Mouse (Mus musculus) heart, adult 9 months (tissue): Measurements from ENCODE around the gene Lhfpl5.

Experiments used
- DNase-seq, 2 experiments: peaks; one replicate each; pipeline ENCODE4 v3.0.0; 2022; ENCODE audit warnings: low spot score in 2 of 2

Gene Lhfpl5

DNA sequence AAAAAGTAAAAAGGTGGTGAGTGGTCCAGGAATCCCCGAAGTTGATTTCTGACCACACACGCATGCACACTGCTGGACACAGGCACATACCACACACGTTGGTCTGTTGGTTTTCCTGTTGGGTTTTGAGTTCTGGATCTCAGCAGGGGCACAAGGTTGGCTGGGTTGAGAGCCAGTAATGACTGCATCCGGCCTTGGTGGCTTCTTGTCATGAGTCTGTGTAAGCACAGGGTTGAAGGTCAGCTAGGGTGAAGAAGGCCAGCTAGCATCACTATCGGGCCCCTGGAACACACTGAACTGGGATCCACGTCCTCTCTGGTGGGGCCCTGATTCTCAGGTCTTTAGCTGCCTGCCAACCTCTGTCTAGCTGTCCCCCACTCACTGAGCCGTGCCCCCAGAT, 2.9 kb upstream of the Lhfpl5 start:
- DNase-seq = no peak

DNA sequence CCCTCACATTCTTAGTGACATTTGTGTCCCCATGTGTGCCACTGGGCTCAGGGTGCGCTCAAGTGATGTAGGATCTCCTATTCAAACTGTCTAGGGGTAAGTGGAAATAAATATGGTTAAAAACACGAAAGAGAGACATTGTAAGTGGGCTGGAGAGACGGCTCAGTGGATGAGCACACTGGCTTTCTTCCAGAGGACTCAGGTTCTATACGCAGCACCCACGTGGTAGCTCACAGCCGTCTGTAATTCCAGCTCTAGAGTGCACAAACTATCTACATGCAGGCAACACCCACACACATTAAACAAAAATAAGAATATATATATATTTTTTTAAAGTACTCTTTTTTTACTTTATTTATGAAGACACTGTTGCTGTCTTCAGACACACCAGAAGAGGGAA, 2.5 kb upstream of the Lhfpl5 start:
- DNase-seq = no peak

DNA sequence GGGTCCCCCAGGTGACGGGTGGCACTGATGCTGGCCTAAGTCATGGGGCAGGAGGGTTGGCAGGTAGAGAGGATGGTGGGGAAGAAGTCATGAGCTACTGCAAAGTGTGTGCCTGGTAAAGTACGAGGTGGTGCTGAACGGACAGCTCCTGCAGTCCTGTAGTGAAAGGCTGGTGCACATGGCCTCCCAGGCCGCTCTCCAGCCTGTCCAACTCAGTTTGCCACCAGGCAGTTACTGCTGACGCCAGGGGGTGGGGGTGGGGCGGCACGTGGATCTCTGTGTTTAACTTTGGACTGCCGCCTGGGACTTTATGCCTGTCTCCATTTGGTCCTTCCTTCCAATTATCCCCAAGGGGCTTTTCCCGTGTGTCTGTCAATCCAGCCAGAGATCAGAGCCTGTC, 5.0 kb downstream of the Lhfpl5 start:
- DNase-seq = peak in 1 of 2 experiments; percentile 18

DNA sequence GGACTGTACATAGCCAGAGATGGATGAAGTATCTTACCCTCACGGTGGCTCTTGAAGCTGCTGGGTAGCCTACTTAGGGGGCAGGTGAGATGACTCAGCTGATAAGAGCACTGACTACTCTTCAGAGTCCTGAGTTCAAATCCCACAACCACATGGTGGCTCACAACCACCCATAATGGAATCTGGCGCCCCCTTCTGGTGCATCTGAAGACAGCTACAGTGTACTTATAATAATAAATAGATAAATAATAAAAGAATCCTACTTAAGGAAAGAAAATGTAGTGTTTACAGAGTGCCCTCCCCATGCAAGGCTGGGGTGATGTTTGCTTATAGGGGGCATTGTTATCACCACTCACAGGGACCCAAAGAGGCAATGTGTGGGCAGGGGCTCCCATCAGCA, 5.6 kb downstream of the Lhfpl5 start:
- no peak for DNase-seq

DNA sequence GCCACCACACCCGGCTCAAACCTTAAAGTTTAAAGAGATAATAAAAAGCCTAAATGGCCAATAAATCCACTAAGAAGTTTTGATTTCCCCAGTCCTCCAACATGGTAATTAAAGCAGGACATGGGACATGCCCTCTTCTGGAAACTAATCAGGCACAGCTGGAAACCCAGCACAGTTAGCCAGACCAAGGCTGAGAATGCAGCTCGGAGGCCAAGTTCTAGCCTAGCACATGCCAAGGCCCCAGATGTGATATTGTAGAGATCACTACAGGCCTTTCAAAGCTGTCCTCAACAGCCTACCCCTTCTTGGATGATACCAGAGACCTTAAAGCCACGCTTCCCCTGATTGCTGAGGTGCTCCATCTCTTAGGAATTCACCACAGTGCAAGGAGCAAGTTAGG, 11.1 kb downstream of the Lhfpl5 start:
- DNase-seq = no peak

DNA sequence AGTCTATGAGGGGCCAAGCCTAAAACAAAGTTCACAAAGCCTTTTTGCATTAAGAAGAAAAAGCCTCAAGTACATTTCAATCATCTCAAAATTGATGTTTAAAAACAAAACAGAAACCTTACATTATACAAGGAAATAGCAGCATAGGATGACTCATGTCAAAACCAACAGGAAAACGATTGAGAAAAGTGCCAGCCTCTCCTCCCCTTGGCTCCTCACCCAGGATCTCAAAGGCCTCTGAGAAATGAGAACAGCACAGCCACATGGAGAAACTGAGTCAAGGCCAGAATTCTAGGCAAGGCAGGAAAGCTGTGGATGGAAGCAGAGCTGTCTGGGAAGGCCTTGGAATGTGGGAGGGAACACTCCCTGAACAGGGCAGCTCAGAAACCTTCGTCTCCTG, 13.2 kb downstream of the Lhfpl5 start:
- no peak for DNase-seq

DNA sequence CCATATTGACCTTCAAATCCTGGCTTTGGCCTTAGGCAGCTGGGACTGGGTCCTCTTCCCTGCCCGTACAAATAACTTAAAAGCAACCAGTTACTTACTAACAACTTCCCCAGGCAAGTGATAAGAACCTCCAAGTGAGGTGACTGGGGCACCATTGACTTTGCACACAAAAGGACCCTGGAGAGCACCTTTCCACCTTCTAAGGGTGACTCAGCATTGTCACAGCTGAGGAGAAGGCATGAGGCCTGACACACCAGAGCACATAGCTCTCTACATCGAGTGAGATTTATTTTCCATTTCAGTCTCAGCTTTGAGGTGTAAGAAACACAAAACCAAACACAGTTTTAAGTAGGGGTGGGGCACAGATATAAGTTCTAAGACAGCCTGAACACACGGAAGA, 15.2 kb downstream of the Lhfpl5 start:
- DNase-seq = no peak

DNA sequence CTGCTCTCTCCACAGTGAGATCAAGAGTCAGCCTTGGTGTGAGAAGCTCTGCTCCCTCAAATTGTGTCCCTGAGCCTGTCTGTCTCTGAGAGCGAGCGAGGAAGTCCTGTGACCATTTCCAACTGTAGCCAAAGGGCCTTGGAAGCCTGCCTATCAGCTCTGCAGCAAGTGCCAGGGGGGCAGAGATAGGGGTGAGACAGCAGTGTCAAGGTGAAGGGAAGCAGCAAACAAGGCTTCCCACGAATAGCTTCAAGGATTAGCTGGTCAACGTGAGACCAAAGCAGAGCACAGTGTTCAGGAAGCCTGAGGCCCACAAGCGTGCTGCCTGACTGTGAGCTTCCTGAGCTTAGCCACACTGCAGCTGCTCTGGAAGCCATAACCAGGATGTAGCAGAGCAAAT, 16.0 kb downstream of the Lhfpl5 start:
- DNase-seq = peak; percentile 49 to 75

DNA sequence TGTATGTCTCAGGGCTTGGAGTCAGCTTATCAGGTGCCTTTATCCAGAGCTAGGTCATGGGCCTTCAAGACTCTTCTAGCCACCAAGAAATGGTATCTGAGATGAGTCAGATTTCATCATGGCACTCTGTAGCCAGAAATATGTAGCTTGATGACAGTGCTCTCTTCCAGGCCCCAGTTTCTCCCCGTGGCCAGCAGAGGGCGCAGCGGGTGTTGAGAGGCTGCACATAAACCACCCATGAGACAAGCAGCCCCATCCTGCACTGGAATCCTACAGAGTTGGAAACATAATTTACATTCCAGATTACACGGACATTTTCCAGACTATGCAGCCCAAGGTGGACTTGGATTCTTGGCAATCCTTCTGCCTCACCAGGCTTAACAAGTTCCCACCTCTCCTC, 17.6 kb downstream of the Lhfpl5 start:
- DNase-seq = peak; percentile 20 to 54

DNA sequence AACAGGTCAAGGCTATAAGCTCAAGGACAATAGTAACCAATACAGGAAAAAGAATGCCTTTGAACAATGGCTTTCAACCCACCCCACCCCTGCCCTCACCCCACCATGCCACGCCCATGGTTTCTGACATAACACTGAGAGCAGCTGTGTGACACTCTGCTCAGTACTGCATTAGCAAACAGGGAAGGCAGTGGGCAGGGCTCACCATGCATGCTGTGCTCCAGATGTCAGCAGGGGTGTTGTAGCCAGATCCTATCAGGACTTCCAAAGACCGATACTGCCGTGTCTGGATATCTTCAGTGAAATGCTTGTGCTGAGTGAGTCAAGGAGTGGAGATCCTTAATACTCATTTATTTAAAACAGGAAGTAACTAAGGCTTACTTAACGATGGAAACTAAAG, 18.5 kb downstream of the Lhfpl5 start:
- DNase-seq = no peak

DNA sequence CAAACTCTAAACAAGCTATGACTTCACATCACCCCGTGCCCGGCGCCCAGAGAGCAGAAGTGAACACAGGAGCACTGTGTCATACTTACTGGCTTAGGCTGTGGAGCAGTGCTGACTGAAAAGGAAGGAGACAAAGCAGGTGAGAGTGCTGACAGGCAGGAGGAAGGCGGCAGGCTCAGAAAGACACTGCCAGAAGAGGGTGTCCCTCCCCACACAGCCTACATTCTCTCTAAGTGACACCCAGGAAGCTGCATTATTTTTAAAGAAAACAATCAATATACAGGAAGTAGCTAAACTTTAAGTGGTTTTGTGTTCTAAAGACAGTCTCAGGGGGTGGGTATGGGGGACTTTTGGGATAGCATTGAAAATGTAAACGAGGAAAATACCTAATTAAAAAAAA, 25.3 kb downstream of the Lhfpl5 start:
- no peak for DNase-seq

DNA sequence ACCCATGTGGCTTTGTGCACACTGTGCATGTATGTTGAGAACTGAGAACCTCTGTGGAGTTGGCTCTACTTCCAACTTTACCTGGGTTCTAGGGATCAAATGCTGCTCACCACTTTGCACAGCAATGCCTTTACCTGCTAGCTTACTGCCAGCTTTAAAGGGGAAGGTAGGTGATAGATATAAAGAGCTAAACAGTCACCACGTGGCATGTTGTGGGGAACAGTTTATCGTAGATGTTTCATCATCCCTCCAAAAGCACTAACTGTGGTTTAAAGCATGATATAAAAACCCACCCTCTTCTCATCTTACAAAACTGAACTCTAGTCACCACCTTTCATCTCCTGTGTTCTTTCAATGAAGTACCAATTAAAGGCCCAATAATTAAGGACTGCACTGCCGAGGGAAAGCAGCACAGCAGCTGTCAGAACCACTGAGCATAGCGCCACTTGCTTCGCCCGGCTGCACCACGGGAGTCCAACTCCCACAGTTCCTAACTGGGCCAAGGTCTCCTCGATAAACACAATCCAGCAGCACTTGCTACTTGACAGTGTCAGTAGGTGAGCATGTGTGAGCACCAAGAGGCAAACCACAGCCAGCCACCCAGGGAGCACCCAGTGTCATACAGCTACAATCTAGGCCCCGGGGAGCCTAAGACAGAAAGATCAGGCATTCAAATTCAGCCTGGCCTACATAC, 26.3 kb downstream of the Lhfpl5 start:
- no peak for DNase-seq

DNA sequence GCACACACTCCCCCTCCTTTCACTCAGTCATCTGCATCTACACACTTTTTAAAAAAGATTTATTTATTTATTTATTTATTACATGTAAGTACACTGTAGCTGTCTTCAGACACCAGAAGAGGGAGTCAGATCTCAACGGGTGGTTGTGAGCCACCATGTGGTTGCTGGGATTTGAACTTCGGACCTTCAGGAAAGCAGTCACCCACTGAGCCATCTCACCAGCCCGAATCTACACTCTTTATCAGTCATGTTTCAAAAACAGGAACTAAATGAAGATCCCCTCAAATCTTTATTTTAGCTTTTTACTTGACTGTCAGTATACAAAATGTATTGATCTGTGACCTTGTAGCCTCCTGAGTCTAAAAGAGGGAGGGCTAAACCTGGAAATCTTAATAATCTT, 34.1 kb downstream of the Lhfpl5 start:
- DNase-seq = no peak

DNA sequence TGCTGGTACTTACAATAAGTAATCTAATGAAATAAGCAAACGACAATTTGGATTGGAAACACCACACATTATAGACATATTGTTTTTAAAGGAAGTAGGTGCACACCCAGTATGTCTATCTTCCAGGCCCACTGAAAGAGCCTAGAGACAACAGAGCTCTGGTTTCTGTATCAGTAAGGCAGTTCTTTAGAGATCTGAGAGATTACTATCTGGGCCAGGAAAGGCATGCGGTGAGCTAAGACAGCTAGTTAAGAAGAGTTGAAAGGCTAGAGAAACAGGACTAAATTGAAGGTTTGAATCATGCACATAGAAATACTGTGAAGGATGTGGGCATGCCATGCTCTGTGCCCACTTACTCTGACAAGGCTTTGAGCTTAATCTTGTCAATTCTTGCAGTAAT, 37.2 kb downstream of the Lhfpl5 start:
- no peak for DNase-seq

DNA sequence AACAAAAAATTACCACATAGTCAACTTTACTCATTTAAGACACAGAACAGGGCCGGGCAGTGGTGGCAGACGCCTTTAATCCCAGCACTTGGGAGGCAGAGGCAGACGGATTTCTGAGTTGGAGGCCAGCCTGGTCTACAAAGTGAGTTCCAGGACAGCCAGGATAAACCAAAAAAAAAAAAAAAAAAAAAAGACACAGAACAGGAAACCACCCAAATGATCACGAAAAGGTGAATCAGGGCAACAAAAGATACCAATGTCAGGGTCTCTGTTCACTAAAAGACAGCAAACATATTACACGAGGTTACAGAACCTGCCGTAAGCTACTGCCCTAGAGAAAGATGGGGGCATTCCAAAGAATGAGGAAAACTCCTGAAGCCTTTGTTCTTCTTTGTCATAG, 37.7 kb downstream of the Lhfpl5 start:
- no peak for DNase-seq

DNA sequence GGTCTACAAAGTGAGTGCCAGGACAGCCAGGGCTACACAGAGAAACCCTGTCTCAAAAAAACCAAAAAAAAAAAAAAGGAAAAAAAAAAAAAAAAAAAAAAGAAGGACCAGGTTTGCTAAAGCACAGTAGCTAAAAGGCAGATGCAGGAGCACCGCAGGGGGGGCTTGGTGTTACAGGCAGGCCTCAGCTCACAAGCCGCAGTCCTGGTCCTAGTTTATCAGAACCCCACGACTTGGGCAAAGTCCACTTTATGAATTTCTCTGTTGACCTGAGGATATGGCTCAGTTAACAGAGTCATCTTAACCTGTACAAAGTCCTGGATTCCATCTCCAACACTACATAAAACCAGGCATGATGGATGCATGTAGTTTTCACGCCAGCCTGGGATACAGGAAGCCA, 39.9 kb downstream of the Lhfpl5 start:
- DNase-seq = no peak

DNA sequence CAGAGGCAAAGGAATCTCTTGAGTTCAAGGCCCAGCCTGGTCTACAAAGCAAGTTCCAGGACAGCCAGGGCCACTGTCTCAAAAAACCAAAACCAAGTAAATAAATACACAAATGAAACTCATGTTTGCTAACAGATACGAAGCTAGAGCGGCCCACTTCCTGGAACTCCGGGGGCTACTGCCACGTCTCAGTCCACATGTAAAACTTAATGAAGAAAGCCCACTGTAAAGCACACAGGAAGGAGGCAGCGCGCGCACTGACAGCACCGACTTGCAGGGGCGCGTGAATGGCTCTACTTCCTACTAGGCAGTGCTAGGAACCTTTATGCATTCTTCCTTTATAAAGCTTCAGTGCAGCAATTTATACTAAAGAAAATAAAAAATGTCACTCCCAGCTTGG, 42.2 kb downstream of the Lhfpl5 start:
- DNase-seq = no peak

DNA sequence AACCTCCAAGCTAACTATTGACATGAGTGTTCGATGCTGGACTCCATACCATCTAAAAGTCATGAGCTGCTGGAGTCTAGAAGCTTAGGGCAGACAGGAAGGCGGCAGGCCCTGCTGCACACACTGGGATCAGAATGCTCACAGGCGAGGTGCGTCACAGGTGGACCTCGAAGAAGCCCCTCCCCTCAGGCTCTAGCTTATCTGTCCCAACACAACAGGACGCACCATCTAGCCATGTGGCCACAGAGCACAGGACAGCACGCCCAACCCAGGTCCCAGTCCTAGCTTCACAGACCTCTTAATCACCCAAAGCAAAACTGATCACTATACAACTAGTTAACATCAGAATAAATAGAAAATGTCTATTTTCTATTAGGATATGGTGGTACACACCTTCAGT, 42.7 kb downstream of the Lhfpl5 start:
- no peak for DNase-seq

DNA sequence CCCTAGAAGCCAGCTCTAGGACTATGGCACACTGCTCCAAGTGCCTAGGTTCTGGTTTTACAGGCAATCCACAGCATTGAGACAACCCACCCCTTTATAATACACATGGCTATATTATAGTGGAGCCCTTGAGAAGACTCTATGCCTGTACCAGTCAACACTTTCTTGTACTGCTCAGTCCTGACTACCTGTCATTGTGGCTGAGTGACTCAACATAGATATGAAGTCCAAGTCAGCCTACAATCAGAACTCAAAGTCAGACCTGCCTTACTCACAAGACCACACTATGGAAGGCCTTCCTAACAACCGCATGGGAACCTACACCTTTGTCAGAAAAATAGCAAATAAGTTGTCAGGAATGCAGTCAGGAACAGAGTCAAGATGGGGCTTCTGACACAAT, 43.3 kb downstream of the Lhfpl5 start:
- no peak for DNase-seq

DNA sequence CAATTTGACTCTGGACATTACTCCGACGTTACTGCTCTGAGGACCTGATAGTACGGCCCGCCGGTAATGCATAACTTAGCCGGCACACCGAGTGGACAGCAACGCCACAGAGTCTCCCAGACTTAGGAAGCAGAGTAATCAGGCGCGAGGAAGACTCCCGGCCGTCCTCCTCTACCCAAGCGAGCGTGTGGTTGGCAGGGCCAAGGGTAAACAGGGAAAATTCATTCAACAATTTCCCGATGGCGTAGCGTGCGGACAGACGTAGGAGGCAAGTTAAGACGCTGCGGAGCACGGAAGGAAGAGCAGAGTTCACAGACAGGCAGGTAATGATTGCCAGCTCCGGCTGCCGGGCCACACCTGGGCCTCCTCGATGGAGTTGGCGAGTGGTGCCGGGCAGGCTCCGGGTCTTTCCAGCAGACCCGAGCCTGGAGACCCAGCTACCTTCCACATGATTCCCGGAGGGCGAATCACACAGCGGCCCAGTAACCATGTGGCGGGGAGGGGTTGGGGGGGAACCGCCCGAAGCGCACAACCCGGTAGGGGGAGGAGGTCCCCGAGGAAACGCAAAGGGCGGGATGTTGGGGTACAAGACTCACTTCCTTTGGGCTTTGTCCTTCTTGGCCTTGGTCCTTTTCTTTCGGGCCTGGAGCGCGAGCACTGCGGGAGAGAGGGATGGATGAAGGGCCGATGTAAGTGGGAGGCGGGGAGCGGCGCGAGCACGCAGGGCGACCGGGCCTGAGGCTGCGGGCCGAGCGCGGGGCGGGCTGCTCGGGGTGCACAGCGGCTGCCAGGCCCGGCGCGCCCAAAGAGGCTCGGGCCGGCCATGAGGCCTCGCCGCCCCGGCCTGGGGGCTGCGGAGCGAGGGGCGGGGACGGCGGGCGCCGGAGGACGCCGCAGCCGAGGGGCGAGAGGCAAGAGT, 46.2 kb downstream of the Lhfpl5 start:
- peak; percentile 38 to 51 for DNase-seq

DNA sequence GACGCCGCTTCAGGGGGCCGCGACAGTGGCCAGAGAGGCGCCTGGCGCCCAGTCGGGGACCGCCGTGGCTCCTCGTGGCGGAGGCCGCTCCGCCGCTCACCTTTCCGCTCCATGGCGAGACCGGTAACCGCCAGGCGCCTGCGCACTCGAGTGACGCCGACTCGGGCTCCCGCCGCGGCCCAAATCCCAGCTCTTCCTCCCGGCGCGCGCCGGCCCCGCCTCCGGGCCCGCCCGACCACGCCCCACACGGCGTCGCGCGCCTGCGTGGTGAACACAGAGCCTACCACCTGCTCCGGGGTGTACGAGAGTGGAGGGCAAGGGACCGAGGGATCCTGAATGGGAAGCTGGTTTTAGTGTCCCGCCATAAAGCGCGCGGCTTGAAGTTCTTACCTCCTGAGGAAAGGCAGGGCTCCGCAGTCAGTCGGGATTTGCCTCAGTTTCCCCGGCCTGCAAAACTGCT, 46.9 kb downstream of the Lhfpl5 start, which contains the start of gene Srpk1:
Gene Srpk1, minus strand, starts transcription at position 410 of the 460 bp plus-strand sequence.
- DNase-seq = peak; percentile 88

DNA sequence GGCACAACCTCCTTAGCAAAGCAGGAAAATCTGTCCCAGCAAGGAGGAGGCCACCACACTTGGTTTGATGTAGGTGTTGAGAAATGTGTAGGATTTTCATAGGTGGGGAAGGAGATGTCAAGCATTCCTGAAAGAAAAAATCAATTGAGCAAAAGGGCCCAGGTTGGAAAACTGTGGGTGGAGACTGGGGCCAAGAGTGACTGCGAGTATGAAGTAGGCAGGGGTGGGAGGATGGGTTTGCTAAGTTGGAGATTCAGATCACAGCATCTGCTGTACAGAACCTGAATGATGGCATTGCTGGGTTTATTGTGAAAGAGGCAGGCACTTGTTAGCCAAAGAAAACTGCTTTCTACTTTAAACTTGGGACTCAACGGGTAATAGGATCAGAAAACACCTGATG, 49.4 kb downstream of the Lhfpl5 start:
- DNase-seq = no peak

DNA sequence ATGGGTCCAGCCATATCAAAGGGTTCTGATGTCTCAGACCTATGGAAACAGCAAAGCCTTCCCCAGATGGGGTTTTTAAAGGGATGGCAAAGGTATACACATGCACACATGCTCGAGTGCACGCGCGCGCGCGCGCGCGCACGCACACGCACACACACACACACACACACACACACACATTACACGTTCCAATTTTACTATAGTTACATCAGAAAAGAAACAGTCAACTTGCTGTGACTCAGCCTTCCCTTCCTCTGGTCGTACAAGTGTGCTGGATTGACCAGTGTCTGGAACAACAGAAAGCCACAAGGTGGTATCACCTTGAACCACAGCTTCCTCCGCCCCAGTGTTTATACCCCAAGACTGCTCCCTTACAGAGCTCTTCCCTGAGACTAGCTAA, 49.9 kb downstream of the Lhfpl5 start:
- no peak for DNase-seq
